Mouse (Mus musculus) ovary, postnatal 14 days (tissue): ENCODE results near the gene Gp1ba.

Experiments used
- DNase-seq: peaks from one replicate; pipeline ENCODE4 v3.0.0; 2022; ENCODE audit warnings: low spot score

The Gp1ba gene

GRCm38 (mm10) chr11:70670483-70670882, 31.6 kb downstream of the Gp1ba start:
- DNase-seq: no peak

- DNase-seq: no peak
Observed at GRCm38 (mm10) chr11:70671333-70672047, 32.6 kb downstream of the Gp1ba start.

- DNase-seq: no peak
Observed at GRCm38 (mm10) chr11:70674014-70674413, 35.1 kb downstream of the Gp1ba start.

- no peak for DNase-seq
Observed at GRCm38 (mm10) chr11:70674501-70674900, 35.6 kb downstream of the Gp1ba start.

- DNase-seq: no peak
Observed at GRCm38 (mm10) chr11:70678092-70678491, 39.2 kb downstream of the Gp1ba start.

GRCm38 (mm10) chr11:70678576-70678975, 39.7 kb downstream of the Gp1ba start:
- DNase-seq: no peak

- no peak for DNase-seq
Observed at GRCm38 (mm10) chr11:70679361-70679760, 40.4 kb downstream of the Gp1ba start.

GRCm38 (mm10) chr11:70679894-70680293, 41.0 kb downstream of the Gp1ba start:
- no peak for DNase-seq

- no peak for DNase-seq
Observed at GRCm38 (mm10) chr11:70681170-70681569, 42.2 kb downstream of the Gp1ba start.

GRCm38 (mm10) chr11:70681897-70682581, 43.1 kb downstream of the Gp1ba start:
- DNase-seq: peak; percentile 33

- no peak for DNase-seq
Observed at GRCm38 (mm10) chr11:70683640-70684039, 44.7 kb downstream of the Gp1ba start.

GRCm38 (mm10) chr11:70686901-70687566, 48.1 kb downstream of the Gp1ba start:
- peak; percentile 37 for DNase-seq

- peak; percentile 80 for DNase-seq
Observed at GRCm38 (mm10) chr11:70687601-70688199, 48.8 kb downstream of the Gp1ba start, which contains the start of gene Camta2. Gene Camta2, minus strand, starts transcription at chr11:70688105.

- no peak for DNase-seq
Observed at GRCm38 (mm10) chr11:70688372-70688771, 49.5 kb downstream of the Gp1ba start.

GRCm38 (mm10) chr11:70689578-70689977, 50.7 kb downstream of the Gp1ba start:
- no peak for DNase-seq
